Mouse (Mus musculus): ENCODE measurements around the gene Ankle2.

Ankle2 gene

DNA sequence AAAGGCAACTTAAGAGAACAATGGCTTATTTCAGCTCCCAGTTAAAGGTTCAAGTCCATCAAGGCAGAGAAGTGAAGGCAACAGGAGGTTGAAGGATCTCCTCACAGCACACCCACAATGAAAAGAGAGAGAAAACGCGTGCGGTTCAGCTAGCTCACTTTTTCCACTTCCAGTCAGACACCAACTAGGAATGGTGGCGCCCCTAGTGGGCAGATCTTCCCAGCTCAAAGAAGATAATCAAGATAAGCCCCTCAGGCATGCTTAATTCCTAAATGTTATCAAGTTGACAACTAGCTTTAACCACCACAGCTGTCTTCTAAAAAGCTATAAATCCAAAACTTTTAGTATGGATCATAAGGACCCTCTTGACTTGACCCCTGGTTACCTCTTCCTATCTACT lies 53.7 kb downstream of the Ankle2 start:
- peak; percentile 61 to 72 for DNase-seq (ENCODE audit: low spot score in 2 of 2)

DNA sequence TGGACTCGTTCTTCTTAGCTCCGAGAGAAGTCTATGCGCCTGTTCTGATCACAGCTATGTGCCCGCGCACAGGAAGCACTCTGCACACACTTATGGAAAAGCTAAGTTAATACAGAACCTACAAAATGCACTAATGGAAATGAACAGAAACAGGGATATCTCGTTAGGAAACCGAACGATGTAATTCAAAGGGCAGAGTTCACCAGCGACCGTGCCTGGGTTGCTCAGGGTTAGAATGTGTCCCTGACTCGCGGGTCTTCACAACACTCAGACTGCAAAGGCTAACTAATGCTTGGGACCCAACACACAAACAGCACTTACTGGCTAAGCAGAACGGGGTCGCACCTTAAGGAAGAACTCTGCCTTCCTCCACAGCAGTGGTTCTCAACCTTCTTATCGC lies 54.4 kb downstream of the Ankle2 start:
- DNase-seq (ENCODE audit: low spot score in 2 of 2): no peak

DNA sequence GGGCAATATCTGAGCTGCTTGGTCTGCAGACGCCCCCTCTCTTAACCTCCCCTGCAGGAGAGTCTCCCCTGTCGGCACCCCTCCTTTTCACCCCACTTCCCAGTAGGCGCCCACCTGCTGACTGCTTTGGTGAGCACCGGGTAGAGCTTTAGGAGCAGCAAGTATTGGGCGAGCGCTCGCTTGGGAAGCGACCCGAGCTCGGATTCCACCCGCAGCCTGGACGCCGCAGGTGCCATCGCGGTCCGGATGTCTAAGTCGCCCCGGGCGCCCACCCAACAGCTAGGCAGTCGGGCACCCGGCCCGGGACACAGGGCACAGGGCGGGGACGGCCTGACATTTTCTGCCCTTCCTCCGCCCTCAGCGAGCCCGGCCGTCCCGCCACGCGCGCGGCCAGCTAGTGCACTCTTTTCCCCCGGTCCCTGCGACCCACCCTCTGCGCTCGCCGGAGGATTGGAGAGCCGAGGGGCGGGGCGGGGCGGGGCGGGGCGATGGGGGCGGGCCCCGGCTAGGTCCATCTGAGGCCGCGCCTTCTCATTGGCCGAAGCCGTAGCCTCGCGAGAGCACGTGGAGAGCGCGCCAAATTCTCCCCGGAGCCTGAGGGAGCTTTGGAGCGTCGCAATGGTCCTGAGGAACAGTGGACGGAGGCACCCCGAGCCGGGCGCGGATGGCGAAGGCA lies 55.1 kb downstream of the Ankle2 start, which contains the start of the genes Pxmp2 and Pole:
Gene Pxmp2 (minus strand): TSS at position 417 of the 676 bp plus-strand sequence.
Gene Pole (plus strand): TSS at position 537 of the 676 bp plus-strand sequence.
- DNase-seq (ENCODE audit: low spot score in 2 of 2): peak; percentile 83 to 88

DNA sequence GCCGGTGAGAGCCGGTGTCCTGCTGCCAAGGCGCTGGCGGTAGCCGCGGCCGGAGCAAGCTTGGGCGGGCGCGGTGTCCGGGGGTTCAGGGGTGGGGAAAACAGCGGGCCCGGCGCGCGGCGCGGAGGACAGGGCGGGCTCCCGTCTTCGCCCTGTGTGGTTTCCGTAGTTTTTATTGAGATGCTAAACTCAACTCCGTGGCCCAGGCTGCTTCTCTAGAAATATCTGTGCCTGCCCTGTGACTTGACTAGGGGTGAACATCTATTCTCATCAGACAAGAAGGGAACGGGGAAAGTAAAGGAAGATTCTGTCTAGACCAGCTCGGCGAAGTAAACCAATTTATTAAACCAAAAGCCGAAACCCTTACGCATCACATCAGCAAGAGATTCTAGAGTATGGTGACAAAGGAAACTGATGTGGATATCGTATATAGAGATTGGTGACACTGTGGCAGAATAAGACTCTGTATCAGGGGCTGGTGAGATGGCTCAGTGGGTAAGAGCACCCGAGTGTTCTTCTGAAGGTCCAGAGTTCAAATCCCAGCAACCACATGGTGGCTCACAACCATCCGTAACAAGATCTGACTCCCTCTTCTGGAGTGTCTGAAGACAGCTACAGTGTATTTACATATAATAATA lies 55.8 kb downstream of the Ankle2 start:
- no peak for DNase-seq (ENCODE audit: low spot score in 2 of 2)

DNA sequence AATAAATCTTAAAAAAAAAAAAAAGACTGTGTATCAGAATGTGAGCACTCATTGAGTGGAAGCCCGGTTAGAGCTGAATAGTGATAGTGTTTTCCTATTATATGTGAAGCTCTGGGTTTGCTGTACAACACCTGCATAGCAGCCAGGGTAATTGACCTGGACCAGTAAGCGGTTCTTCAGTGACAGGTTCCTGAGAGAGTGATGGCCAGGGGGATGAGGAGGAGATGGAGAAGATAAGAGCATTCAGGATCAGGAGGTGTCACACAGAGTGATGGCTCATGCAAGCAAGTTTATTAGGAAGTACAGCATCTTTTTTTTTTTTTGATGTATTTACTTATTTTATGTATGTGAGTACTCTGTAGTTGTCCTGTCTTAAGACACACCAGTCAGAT lies 56.3 kb downstream of the Ankle2 start:
- no peak for DNase-seq (ENCODE audit: low spot score in 2 of 2)

DNA sequence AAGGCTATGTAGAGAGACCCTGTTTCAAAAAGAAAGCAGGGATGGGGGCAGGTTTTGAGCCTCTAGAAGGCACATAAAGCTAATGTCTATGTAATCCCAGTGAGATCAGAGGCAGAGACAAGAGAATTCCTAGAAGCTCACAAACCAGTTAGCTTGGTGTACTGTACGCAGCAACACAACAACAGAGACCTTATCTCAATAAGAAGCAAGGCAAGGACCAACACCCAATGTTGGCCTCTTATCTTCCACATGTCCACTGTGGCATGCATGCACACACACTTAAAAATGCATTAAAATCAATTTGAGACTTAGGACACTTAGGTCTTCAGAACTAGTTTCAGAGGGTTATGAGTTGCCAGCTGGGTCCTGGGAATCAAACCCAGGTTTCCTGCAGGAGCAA lies 60.8 kb downstream of the Ankle2 start:
- DNase-seq (ENCODE audit: low spot score in 2 of 2): no peak

DNA sequence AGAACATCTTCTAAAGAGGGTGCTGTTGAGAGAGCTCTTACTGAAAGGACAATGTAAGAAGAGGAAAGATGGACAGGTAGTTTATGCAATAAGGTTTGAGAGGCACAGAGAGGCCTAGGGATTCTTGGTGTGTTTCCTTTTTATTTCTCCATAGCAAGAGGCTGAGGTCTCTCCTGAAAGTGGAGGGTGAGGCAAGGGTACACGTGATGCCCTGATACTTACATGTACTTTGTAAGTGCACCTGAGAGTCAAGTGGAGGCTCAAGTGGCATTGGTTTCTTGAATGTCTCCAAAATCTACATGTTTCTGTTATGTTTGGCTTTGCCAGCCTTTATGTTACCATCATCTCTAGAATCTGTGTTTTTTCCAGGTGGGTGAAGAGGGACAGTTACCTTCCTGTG lies 65.8 kb downstream of the Ankle2 start:
- no peak for DNase-seq (ENCODE audit: low spot score in 2 of 2)

DNA sequence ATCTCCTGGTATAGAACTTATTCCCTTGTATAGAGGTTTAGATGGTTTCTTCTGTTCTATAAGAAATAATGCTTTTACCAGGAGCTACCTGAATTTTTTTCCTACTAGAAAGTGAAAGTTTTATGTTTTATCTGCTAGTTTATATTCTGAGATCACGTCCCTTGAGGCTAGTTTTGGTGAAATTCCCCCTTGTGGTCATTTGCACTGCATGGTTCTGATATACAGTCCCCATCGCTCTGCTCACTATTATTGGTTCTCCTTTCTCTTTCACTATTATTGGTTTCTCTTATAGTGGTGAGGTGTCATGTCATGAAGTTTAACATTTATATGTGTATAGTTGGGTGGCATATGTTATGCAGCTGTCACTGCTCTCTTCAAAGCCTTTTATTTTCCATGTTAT lies 69.8 kb downstream of the Ankle2 start:
- DNase-seq (ENCODE audit: low spot score in 2 of 2): no peak
